10 mouse cellular contexts compared by ENCODE assay signal in genomic region chr13:84771956-84772355, GRCm38 (mm10).
"Had no signal": no experiment of that assay in that cellular context is flagged by ENCODE, and none has a peak within 500 bp of the region (broad histone marks: within the 10 kb centered on the region; RNA-seq: fewer than 3 reads in every experiment).

No protein-coding gene starts in this region.

- DNase-seq: gastrocnemius, postnatal 14 days; gastrocnemius, postnatal 36 days; heart, adult 18-20 months; heart, postnatal 4 days; kidney, adult 18-20 months; kidney, adult 8-10 months; kidney, postnatal 10 days; kidney, postnatal 25 days; kidney, postnatal 4 days; left cerebral cortex, postnatal 4 days had no signal
